Mouse (Mus musculus): Measurements from ENCODE around the gene Dnajc13. TPM values are rescaled to one million over a fixed set of nuclear protein-coding genes. Genes with fewer than 3 reads are reported as not detected.

Dnajc13 gene
- polyA plus RNA-seq (2017; shearing (Covaris generic)): 41.4 TPM

GRCm38 (mm10) chr9:104262823-104263352 is at the start of gene Dnajc13:
Dnajc13 (minus strand) TSS chr9:104262930.

DNA sequence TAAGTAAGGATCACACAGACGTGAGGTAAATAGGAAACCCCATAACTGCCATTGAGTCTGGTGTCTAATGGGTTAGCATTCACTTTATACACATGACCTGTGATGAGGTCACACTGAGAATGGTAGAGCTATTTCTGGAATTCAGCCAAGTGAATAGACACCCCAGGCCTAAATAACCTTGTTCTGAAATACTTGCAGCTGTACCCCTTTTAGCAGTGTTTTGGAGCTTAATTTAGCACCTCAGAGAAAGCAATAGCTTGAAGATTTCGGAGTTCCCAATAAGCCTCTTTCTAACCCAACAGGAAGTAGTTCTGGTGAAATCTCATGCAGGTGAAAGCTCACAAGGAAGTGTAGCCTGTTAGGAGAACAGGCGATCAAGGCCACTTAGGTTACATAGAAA is 135.9 kb downstream of the Dnajc13 start, which contains the start of gene Ackr4:
TSS of gene Ackr4 (minus strand) at position 101 of the 400 bp plus-strand sequence.

Other genes starting within 250 kb of the Dnajc13 start
- not detected for gene Gm28305, start 222.3 kb downstream of the Dnajc13 start, polyA plus RNA-seq (2017; shearing (Covaris generic))
- gene Uba5, start 199.8 kb downstream of the Dnajc13 start, polyA plus RNA-seq (2017; shearing (Covaris generic)): 19.5 TPM
- gene Acad11, start 199.6 kb downstream of the Dnajc13 start, polyA plus RNA-seq (2017; shearing (Covaris generic)): 14.7 TPM
- 0.99 TPM for gene Ackr4, start 136.0 kb downstream of the Dnajc13 start, polyA plus RNA-seq (2017; shearing (Covaris generic))
- gene Acpp, start 74.8 kb upstream of the Dnajc13 start, polyA plus RNA-seq (2017; shearing (Covaris generic)): 9.7 TPM